ENCODE assay signal across 12 mouse cellular contexts in the genomic region with DNA sequence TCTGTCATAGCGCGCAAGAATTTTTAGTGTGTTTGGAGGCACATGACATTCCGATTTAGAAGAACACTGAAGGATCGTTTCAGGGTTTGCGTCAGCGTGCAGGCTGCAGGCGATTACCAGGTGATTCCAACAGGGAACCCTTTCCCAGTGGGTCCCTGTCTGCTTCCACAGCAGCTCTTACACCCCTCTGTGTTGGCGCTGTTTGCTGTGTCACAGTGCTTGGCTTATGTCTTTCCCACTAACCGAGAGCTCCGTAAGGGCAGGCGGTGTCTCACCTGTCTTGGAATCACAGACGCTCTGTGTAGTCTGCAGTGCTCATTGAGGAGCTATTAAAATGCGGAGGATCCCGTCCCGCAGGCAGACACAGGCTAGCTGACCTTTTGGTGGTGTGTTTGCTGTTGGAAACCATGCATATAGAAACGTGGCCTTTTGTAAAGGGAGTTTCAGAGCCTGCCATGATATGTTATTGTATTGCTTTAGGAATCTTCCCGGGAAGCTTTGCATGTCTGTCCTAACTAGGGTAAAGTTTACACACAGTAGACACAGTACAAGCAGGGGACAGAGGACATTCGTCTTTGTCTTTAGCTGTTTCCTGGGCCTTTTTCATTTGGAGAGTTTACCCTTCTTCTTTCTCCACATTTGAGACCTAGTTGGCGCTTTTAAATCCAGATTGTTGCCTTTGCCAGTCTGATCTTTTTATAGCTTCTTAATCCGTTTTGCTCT. TPM values are rescaled to one million over a fixed set of nuclear protein-coding genes. Genes with fewer than 3 reads are reported as not detected.
A peak's percentile ranks its signal among the peaks of the same experiment; 100 is the strongest.
DNase-seq lines count a peak whose midpoint lies in the region; ATAC-seq lines count a peak whose summit lies in the region.
"Had no signal": no experiment of that assay in that cellular context is flagged by ENCODE, and none has a peak within 500 bp of the region (broad histone marks: within the 10 kb centered on the region; RNA-seq: fewer than 3 reads in every experiment).

No protein-coding gene starts in this region.

- no peak overlapping the region for H3K4me2 ChIP-seq in liver, embryonic 16.5 days (ENCODE audit: low read depth, low read length)
- H3K4me2 ChIP-seq: embryonic facial prominence, embryonic 13.5 days; liver, embryonic 15.5 days had no signal

- no peaks in the 10 kb centered on the region for H3K27me3 ChIP-seq in liver, embryonic 16.5 days (ENCODE audit: control insufficient read depth, insufficient read depth, low read depth, low read length)
- H3K27me3 ChIP-seq in embryonic facial prominence, embryonic 10.5 days (replicated peaks; ENCODE audit: low read depth, poor library complexity, severe bottlenecking), result no peaks in the 10 kb centered on the region
- H3K27me3 ChIP-seq: embryonic facial prominence, embryonic 13.5 days; liver, embryonic 15.5 days had no signal

- H3K4me1 ChIP-seq in liver, embryonic 16.5 days (ENCODE audit: control insufficient read depth, low read depth, low read length), result no peaks in the 10 kb centered on the region
- no peaks in the 10 kb centered on the region; the same call in 1 of the 2 replicates for H3K4me1 ChIP-seq in embryonic facial prominence, embryonic 10.5 days

- H3K36me3 ChIP-seq in liver, embryonic 16.5 days (ENCODE audit: control insufficient read depth, insufficient read depth), result no peaks in the 10 kb centered on the region
- no peaks in the 10 kb centered on the region for H3K36me3 ChIP-seq in embryonic facial prominence, embryonic 10.5 days (replicated peaks)
- H3K36me3 ChIP-seq: embryonic facial prominence, embryonic 13.5 days; liver, embryonic 15.5 days had no signal

- peak overlapping the region; percentile 26; the same call in 1 of the 2 replicates for H3K27ac ChIP-seq in liver, embryonic 16.5 days (ENCODE audit: low read length)
- H3K27ac ChIP-seq in embryonic facial prominence, embryonic 10.5 days (replicated peaks), result no peak overlapping the region
- H3K27ac ChIP-seq: embryonic facial prominence, embryonic 13.5 days; liver, embryonic 15.5 days; stomach, postnatal 0 days had no signal

- H3K9me3 ChIP-seq in liver, embryonic 16.5 days (replicated peaks; ENCODE audit: control insufficient read depth, low read length), result no peaks in the 10 kb centered on the region
- no peaks in the 10 kb centered on the region for H3K9me3 ChIP-seq in embryonic facial prominence, embryonic 10.5 days
- H3K9me3 ChIP-seq: embryonic facial prominence, embryonic 13.5 days; liver, embryonic 15.5 days had no signal

- no peak overlapping the region for H3K9ac ChIP-seq in liver, embryonic 16.5 days (ENCODE audit: low read depth, low read length)
- H3K9ac ChIP-seq: embryonic facial prominence, embryonic 13.5 days; liver, embryonic 15.5 days had no signal

- ATAC-seq in frontal cortex, adult (ENCODE audit: low TSS enrichment), result peak; percentile 60
- no peak for ATAC-seq in liver, embryonic 16.5 days (ENCODE audit: low read depth)

- H3K4me3 ChIP-seq in liver, embryonic 16.5 days (ENCODE audit: low read depth, low read length), result no peak overlapping the region
- H3K4me3 ChIP-seq in embryonic facial prominence, embryonic 10.5 days, result no peak overlapping the region
- H3K4me3 ChIP-seq: embryonic facial prominence, embryonic 13.5 days; liver, embryonic 15.5 days had no signal

- DNase-seq in frontal cortex, adult 2 months (ENCODE audit: extremely low spot score in 1 of 2, low spot score in 1 of 2), result no peak
- no peak for DNase-seq in liver
- DNase-seq in brain, adult 2 months (ENCODE audit: low read depth, low spot score), result peak; percentile 78
- DNase-seq in cerebellum, postnatal 25 days, result peak; percentile 69 to 70
- no peak for DNase-seq in adrenal gland, adult 8-10 months
- DNase-seq in embryonic facial prominence, embryonic 10.5 days (ENCODE audit: low spot score), result no peak
- DNase-seq: kidney, adult 2 months had no signal

- 73% methylated on average over 20 of the region's 20 CpGs for WGBS in liver, embryonic 16.5 days (ENCODE audit: insufficient replicate concordance)
- 88% methylated on average over 20 of the region's 20 CpGs for WGBS in embryonic facial prominence, embryonic 10.5 days

RNA-seq across cellular contexts. Expression of a gene that starts 35.2 kb away (rescaled TPM):
- polyA plus RNA-seq in frontal cortex, adult 2 months (2012; rRNA removed), result 50.3 and 51.1 TPM in 2 replicates
- 7.3 and 9.7 TPM in 2 replicates for polyA plus RNA-seq in liver, embryonic 16.5 days (2015; fragmentation: Nextera tagmentation; extraction: Ambion mirVana)
- total RNA-seq in adrenal gland, adult 8-10 months (2022), result 100 to 1,000 TPM in 2 of 4 experiments, 10 to 100 TPM in 2; 70.7 to 156 (median 121) TPM
- polyA plus RNA-seq in embryonic facial prominence, embryonic 10.5 days (2016; fragmentation: Nextera tagmentation; extraction: Ambion mirVana), result 14.6 and 16.4 TPM in 2 replicates

Comparison
In these comparisons a context has a peak if more than half of its experiments do, and no peak if none do; other contexts are left out.
1. DNase-seq: peak in brain, adult 2 months (single experiment) and cerebellum, postnatal 25 days (2 of 2); none in frontal cortex, adult 2 months (0 of 2), liver (single experiment), adrenal gland, adult 8-10 months (single experiment) and embryonic facial prominence, embryonic 10.5 days (single experiment).